Mouse (Mus musculus) monocyte, adult 2 months (primary cell): Measurements from ENCODE around the gene Prkacb.

ENCODE experiments used
- DNase-seq, 2 experiments: peaks; one replicate each; pipeline ENCODE4 v3.0.0; 2022; ENCODE audit warnings: low spot score in 2 of 2, low read depth in 1 of 2

Gene Prkacb

GRCm38 (mm10) chr3:146731499-146731898, 81.3 kb downstream of the Prkacb start:
- no peak for DNase-seq

GRCm38 (mm10) chr3:146723037-146723436, 89.8 kb downstream of the Prkacb start:
- no peak for DNase-seq

GRCm38 (mm10) chr3:146719696-146720095, 93.1 kb downstream of the Prkacb start:
- DNase-seq: no peak

GRCm38 (mm10) chr3:146718251-146718650, 94.5 kb downstream of the Prkacb start:
- no peak for DNase-seq

GRCm38 (mm10) chr3:146712305-146712704, 100.5 kb downstream of the Prkacb start:
- DNase-seq: no peak

- DNase-seq: no peak
Measured at GRCm38 (mm10) chr3:146711559-146711958, 101.2 kb downstream of the Prkacb start.

- DNase-seq: no peak
Measured at GRCm38 (mm10) chr3:146711084-146711483, 101.7 kb downstream of the Prkacb start.

GRCm38 (mm10) chr3:146709086-146709485, 103.7 kb downstream of the Prkacb start:
- no peak for DNase-seq

GRCm38 (mm10) chr3:146708381-146708780, 104.4 kb downstream of the Prkacb start:
- no peak for DNase-seq

GRCm38 (mm10) chr3:146704099-146704498, 108.7 kb downstream of the Prkacb start:
- no peak for DNase-seq

GRCm38 (mm10) chr3:146700051-146700450, 112.7 kb downstream of the Prkacb start:
- DNase-seq: no peak

- DNase-seq: no peak
Measured at GRCm38 (mm10) chr3:146698982-146699381, 113.8 kb downstream of the Prkacb start.

- DNase-seq: no peak
Measured at GRCm38 (mm10) chr3:146692547-146692946, 120.2 kb downstream of the Prkacb start.

- DNase-seq: no peak
Measured at GRCm38 (mm10) chr3:146687121-146687725, 125.6 kb downstream of the Prkacb start.

GRCm38 (mm10) chr3:146686428-146686827, 126.4 kb downstream of the Prkacb start:
- DNase-seq: no peak

GRCm38 (mm10) chr3:146684811-146685675, 127.7 kb downstream of the Prkacb start, which contains the start of gene Samd13:
Gene Samd13, minus strand, starts transcription at chr3:146685592.
- DNase-seq: no peak

- DNase-seq: no peak
Measured at GRCm38 (mm10) chr3:146683095-146683494, 129.7 kb downstream of the Prkacb start.

GRCm38 (mm10) chr3:146682140-146682651, 130.6 kb downstream of the Prkacb start:
- DNase-seq: no peak

GRCm38 (mm10) chr3:146681696-146682095, 131.1 kb downstream of the Prkacb start:
- no peak for DNase-seq

- DNase-seq: no peak
Measured at GRCm38 (mm10) chr3:146680625-146681024, 132.2 kb downstream of the Prkacb start.

GRCm38 (mm10) chr3:146679646-146680045, 133.1 kb downstream of the Prkacb start:
- DNase-seq: no peak
